Mouse (Mus musculus): ENCODE measurements around the gene Tmem181a. TPM values are rescaled to one million over a fixed set of nuclear protein-coding genes. Genes with fewer than 3 reads are reported as not detected.
"Not testable (repeated sequence)": the region's sequence is repeated elsewhere in the genome, so short reads cannot be mapped to it uniquely, and the experiment has no call there.

The Tmem181a gene
- total RNA-seq, 2 experiments from 2014 or later = 4.0 to 6.0 TPM

DNA sequence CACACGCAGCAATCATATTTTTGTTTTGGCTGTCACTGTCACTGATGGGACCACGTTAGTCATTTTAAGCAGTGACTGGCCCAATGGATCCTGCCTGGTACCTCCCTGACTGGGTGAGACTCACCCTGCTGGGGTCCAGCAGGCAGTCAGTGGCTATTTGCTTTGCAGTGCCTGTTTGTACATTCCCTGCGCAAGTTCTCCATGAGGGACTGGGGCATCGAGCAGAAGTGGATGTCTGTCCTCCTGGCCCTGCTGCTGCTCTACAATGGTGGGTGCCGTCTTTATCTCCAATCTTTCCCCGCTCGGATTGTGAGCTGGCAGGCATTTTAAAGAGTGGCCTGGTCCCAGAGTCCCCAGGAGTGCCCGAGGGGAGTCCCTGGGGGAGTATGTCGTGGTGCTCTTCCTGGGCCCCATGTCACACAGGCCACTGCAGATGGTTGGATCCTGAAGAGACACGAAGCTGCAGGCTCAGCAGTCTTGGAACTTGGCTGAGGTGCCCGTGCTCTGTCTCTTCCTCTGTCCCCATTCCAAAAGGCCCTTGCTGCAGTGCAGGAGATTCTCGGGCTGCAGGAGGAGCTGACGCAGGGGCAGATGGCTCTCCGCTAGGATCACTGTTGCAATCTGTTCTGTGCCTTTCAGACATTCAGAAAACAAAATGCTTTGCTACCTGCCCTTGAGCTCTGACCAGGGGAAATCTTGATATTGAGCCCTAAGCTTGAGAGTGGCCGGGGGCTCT, 40.6 kb downstream of the Tmem181a start:
- intact Hi-C loops (cut with DNase I); H3K4me3 ChIP-seq; DNase-seq: not testable (repeated sequence)

GRCm38 (mm10) chr17:6300190-6300863, 43.7 kb downstream of the Tmem181a start:
- intact Hi-C loops (cut with DNase I); H3K4me3 ChIP-seq; H3K27ac ChIP-seq; DNase-seq: not testable (repeated sequence)

More for the DNA sequence above, 40.6 kb downstream of the Tmem181a start:
- H3K27ac ChIP-seq = not testable (repeated sequence)

GRCm38 (mm10) chr17:6304891-6305290, 48.2 kb downstream of the Tmem181a start:
- DNase-seq; intact Hi-C loops (cut with DNase I); H3K4me3 ChIP-seq; H3K27ac ChIP-seq: not testable (repeated sequence)

DNA sequence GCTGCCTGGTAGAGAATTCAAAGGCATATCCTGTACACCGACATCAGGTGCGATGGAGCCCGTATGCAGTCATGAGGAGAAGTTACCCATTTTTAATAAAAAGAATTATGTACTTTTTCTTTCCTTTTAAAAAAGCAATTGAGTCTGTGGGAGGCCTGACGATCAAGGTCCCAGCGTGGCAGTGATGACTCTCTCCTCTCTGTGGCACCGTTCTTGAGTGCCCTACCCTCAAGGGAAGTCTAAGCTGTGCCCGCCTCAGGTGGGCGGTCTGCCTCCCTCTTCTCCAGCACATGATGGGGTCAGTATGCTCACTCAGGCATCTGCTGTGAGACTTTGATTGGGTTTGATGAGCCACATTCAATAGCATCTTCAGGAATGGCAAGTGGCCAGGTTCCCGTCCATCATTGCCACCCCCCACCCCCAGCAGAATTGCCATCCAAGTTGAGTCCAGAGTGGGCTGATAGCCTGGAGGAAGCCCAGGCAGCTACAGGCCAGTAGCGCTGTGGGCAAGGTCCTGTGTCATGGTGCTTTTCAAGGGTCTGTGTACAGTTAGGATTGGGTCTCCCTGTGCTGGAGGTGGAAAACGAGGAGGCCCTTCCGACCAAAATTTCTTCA, 49.1 kb downstream of the Tmem181a start:
- intact Hi-C loops (cut with DNase I); H3K27ac ChIP-seq; H3K4me3 ChIP-seq; DNase-seq: not testable (repeated sequence)

DNA sequence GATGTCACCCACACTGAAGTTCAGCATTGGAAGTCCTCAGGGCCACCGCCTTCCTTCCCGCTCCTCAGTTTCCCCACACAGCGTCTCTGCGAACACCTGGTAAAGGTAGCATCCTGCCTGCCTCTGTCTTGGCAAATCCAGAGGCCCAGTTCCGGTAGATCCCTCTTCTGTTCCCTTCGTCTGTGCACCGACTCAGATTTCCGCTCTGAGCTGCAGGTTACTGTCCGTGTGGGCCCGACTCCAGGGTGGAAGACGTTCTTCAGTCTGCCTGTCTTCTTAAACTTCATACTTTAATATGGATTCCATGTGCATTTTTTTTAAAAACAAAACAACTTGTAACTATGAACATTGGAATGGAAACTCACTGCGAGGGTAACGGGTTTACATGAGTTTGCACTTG, 49.8 kb downstream of the Tmem181a start:
- H3K27ac ChIP-seq; intact Hi-C loops (cut with DNase I); DNase-seq; H3K4me3 ChIP-seq: not testable (repeated sequence)

- DNase-seq; H3K27ac ChIP-seq; intact Hi-C loops (cut with DNase I); H3K4me3 ChIP-seq: not testable (repeated sequence)
Observed at GRCm38 (mm10) chr17:6311716-6312115, 55.1 kb downstream of the Tmem181a start.

DNA sequence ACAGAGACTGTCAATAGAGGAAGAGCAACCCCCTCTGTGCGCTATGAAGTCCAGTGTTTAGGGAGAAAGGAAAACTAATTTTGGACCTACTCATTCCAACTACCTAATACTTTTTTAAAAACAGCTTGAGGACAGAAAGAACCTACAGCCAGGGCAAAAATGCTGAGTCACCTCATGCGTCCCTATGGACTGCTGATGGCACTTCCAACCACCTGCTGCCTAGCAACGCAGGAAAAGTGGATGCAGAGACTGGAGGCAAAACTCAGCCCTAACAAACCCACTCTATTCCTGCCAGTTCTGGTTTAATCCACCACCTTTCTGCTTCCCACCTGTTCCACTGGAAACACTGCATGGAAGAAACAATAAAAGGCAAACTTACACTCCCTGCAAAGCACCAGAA, 56.1 kb downstream of the Tmem181a start:
- DNase-seq; H3K27ac ChIP-seq; intact Hi-C loops (cut with DNase I); H3K4me3 ChIP-seq: not testable (repeated sequence)

DNA sequence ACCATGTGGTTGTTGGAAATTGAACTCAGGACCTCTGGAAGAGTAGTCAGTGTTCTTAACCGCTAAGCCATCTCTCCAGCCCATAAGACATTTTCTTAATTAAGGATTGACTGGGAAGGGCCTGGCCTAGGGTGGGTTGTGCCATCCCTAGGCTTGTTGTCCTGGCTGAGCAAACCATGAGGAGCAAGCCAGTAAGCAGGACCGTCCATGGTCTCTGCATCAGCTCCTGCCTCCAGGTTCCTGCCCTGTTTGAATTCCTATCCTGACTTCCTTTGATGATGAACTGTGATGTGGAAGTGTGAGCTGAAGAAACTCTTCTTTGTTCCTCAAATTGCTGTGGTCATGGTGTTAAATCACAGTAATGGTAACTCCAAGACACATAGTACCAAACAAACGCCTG, 57.8 kb downstream of the Tmem181a start:
- DNase-seq; H3K4me3 ChIP-seq; H3K27ac ChIP-seq; intact Hi-C loops (cut with DNase I): not testable (repeated sequence)

DNA sequence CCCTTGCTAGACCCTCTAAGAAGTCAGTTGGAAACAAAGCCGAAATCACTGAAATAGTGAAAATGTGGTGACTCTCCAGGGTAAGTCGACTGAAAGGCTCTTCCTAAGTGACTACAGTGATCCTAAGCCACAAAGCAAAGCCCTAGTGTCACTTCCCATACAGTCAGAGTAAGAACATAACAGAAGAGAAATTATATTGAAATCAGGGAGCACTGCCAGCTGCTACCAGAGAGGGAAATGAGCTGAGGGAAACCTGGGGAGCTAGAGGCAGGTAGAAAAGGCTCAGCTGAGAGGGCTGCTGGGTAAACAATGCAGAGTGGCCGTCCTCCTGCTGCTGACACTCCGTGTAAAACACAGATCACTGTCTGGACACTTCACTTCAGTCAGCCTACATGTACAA, 59.0 kb downstream of the Tmem181a start:
- peak overlapping the region; percentile 41 for H3K4me3 ChIP-seq
- intact Hi-C loops (cut with DNase I); DNase-seq: not testable (repeated sequence)
- peak overlapping the region; percentile 3; the same call in 1 of the 2 replicates for H3K27ac ChIP-seq

GRCm38 (mm10) chr17:6316379-6317126, 59.9 kb downstream of the Tmem181a start:
- peak; percentile 67 for DNase-seq
- peak overlapping the region; percentile 75 for H3K4me3 ChIP-seq
- peak overlapping the region; percentile 54; the same call in 1 of the 2 replicates for H3K27ac ChIP-seq
- intact Hi-C loops (cut with DNase I) = not testable (repeated sequence)

GRCm38 (mm10) chr17:6317339-6317985, 60.8 kb downstream of the Tmem181a start, which contains the start of gene Dynlt1a:
Dynlt1a (minus strand) TSS chr17:6317500.
- Histone ChIP-seq H3K4me3 (peak within 1 kb of the TSS; percentile 75), H3K27ac (peak within 1 kb of the TSS; percentile 54)
- intact Hi-C loops (cut with DNase I) = not testable (repeated sequence)
- peak; percentile 100 for DNase-seq

DNA sequence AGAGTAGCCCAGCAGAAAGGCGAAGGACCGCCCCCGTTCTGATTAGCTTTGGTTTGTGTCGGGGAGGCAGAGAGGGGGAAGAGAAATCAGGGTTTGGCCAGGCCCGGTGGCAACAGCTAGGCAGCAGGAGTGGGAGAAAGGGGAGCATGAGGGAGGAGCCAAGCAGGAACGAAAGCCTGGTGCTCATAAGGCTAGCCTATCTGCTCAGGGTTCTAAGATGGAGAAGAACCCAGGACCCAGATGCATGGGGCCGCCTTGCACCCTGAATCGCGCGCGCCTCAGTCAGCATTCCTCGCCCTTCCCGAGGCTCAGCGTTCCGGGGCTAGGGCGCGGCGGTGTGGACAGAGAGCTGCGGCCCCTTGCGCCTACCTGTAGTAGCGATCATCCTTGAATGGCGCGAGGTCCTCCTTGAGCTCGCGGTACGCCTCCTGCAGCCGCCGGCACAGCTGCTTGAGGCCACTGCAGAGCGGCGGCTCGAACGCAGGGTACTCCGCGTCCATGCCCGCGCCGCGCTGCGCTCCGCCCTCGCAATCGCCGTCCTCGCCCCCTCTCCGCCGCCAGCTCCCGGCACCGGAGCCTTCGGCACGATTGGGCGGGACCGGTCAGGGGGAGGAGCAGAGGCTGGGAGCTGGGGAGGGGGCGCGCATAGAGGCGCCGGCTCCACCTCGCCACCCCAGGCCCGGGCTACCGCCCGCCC, 64.6 kb downstream of the Tmem181a start:
- H3K27ac ChIP-seq; H3K4me3 ChIP-seq; DNase-seq; intact Hi-C loops (cut with DNase I): not testable (repeated sequence)

GRCm38 (mm10) chr17:6321778-6322101, 65.1 kb downstream of the Tmem181a start:
- DNase-seq; H3K4me3 ChIP-seq; intact Hi-C loops (cut with DNase I); H3K27ac ChIP-seq: not testable (repeated sequence)

DNA sequence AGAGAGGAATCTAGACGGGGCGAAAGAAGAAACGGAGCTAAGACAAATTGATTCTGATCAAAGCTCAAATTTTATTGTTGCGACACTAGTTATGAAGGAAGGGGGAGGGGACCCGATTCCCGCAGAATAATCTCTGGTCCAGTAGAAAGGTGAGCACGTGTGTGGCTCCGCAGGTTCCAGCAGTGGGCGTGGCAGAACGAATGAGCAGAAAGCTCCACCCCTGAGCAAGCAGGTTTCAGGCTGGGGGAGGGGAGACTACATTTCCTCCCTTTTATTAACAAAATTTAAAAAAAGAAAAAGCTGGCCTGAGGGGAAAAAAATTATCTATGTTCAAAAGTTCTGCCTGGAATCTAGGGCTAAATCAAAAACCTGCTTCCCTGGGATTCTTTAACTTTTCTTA, 68.4 kb downstream of the Tmem181a start:
- DNase-seq; intact Hi-C loops (cut with DNase I): not testable (repeated sequence)

DNA sequence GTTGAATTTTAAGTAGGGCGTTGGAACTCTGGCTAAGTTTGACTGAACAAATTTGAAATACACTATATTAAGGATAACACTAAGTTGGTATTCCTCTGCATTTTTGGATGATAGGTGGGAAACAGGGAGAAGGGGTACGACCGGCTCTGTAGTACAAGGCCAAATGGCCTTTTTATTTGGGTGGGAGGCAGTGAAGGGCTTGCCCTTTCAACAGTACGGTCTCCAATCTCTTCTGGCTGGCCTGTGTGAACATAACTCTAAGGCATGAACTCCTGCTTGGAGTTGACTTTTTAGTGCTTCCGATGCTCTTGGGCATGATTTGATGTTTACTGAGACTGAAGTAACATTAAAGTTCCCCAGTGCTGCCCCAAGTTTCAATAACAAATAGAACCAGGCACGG, 68.9 kb downstream of the Tmem181a start:
- DNase-seq; H3K4me3 ChIP-seq; H3K27ac ChIP-seq; intact Hi-C loops (cut with DNase I): not testable (repeated sequence)

More for the DNA sequence above, 68.4 kb downstream of the Tmem181a start:
- H3K27ac ChIP-seq, H3K4me3 ChIP-seq: not testable (repeated sequence)

DNA sequence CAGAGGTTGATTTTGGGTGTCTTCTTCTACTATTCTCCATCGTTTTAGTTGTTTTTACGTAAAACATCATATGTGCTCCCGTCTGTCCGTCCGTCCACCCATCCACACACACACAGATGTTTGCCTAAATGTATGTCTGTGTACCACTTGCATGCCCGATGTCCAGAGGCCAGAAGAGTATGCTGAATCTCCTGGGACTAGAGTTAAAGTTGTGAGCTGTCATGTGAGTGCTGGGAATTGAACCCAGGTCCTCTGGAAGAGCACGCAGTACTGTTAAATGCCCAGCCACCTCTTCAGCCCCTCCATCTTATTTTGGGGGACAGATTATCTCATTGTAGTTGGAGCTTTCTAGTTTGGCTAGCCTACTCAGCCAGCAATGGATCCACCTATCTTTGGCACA, 70.9 kb downstream of the Tmem181a start:
- H3K4me3 ChIP-seq; DNase-seq; intact Hi-C loops (cut with DNase I); H3K27ac ChIP-seq: not testable (repeated sequence)

- intact Hi-C loops (cut with DNase I); H3K27ac ChIP-seq; H3K4me3 ChIP-seq; DNase-seq: not testable (repeated sequence)
Observed at GRCm38 (mm10) chr17:6328997-6329396, 72.3 kb downstream of the Tmem181a start.

All from gastrocnemius, adult 2 months (tissue).